In genomic region chr1:162183438-162183837, GRCm38 (mm10) we compare ENCODE assay signal across 9 mouse cellular contexts.
DNase-seq lines count a peak whose midpoint lies in the region; ATAC-seq and TF ChIP-seq lines count a peak whose summit lies in the region.
"Had no signal": no experiment of that assay in that cellular context is flagged by ENCODE, and none has a peak within 500 bp of the region (broad histone marks: within the 10 kb centered on the region; RNA-seq: fewer than 3 reads in every experiment).

No protein-coding gene starts in this region.

- no peak overlapping the region for H3K4me2 ChIP-seq in heart, embryonic 15.5 days
- H3K4me2 ChIP-seq in midbrain, embryonic 12.5 days (replicated peaks) = no peak overlapping the region
- no peak overlapping the region for H3K4me2 ChIP-seq in midbrain, postnatal 0 days (ENCODE audit: low read depth, low read length, poor library complexity, severe bottlenecking)
- no peak overlapping the region for H3K4me2 ChIP-seq in embryonic facial prominence, embryonic 15.5 days (replicated peaks)
- H3K4me2 ChIP-seq in limb, embryonic 15.5 days = no peak overlapping the region

- intact Hi-C loops in heart, postnatal 36 days (cut with DNase I) = loop anchor here (5.0 kb wide), 1 partner anchor 34 kb away; no protein-coding TSS in a partner anchor

- no peak for TF ChIP-seq CTCF in midbrain, postnatal 0 days (IDR thresholded peaks at IDR 0.05)

- no peak for ATAC-seq in heart, embryonic 15.5 days (replicated peaks; ENCODE audit: insufficient number of reproducible peaks, insufficient read depth, low FRiP score, low read depth)
- ATAC-seq in midbrain, embryonic 12.5 days (ENCODE audit: low FRiP score, low read depth) = no peak
- ATAC-seq in midbrain, postnatal 0 days (ENCODE audit: low FRiP score) = no peak
- ATAC-seq in embryonic facial prominence, embryonic 15.5 days (ENCODE audit: insufficient number of reproducible peaks, low FRiP score, low TSS enrichment, low read depth) = no peak
- no peak for ATAC-seq in limb, embryonic 15.5 days (ENCODE audit: insufficient number of reproducible peaks, low FRiP score, low TSS enrichment, low read depth)

- no peaks in the 10 kb centered on the region for H3K27me3 ChIP-seq in heart, embryonic 15.5 days
- no peaks in the 10 kb centered on the region for H3K27me3 ChIP-seq in midbrain, embryonic 12.5 days
- H3K27me3 ChIP-seq in midbrain, postnatal 0 days (ENCODE audit: insufficient read depth, low read length) = no peaks in the 10 kb centered on the region
- no peaks in the 10 kb centered on the region for H3K27me3 ChIP-seq in embryonic facial prominence, embryonic 15.5 days
- no peaks in the 10 kb centered on the region for H3K27me3 ChIP-seq in limb, embryonic 15.5 days

- peaks cover 34% of the 10 kb centered on the region for H3K4me1 ChIP-seq in heart, embryonic 15.5 days (replicated peaks)
- peaks cover 19% of the 10 kb centered on the region for H3K4me1 ChIP-seq in midbrain, embryonic 12.5 days
- H3K4me1 ChIP-seq in midbrain, postnatal 0 days (ENCODE audit: insufficient read depth, low read length) = no peaks in the 10 kb centered on the region
- H3K4me1 ChIP-seq in embryonic facial prominence, embryonic 15.5 days = peaks cover 62% of the 10 kb centered on the region
- peaks cover 66% of the 10 kb centered on the region for H3K4me1 ChIP-seq in limb, embryonic 15.5 days

- 68% methylated on average over 3 of the region's 3 CpGs for WGBS in heart, embryonic 15.5 days
- 75% methylated on average over 3 of the region's 3 CpGs for WGBS in midbrain, embryonic 12.5 days
- 65% methylated on average over 3 of the region's 3 CpGs for WGBS in midbrain, postnatal 0 days
- 28% methylated on average over 3 of the region's 3 CpGs for WGBS in embryonic facial prominence, embryonic 15.5 days
- 28% methylated on average over 3 of the region's 3 CpGs for WGBS in limb, embryonic 15.5 days

- no peak overlapping the region for H3K9ac ChIP-seq in heart, embryonic 15.5 days
- no peak overlapping the region for H3K9ac ChIP-seq in midbrain, embryonic 12.5 days (replicated peaks)
- no peak overlapping the region for H3K9ac ChIP-seq in midbrain, postnatal 0 days (replicated peaks; ENCODE audit: low read length, poor library complexity, severe bottlenecking)
- no peak overlapping the region for H3K9ac ChIP-seq in embryonic facial prominence, embryonic 15.5 days
- H3K9ac ChIP-seq in limb, embryonic 15.5 days = no peak overlapping the region

- no peaks in the 10 kb centered on the region for H3K9me3 ChIP-seq in heart, embryonic 15.5 days (replicated peaks)
- H3K9me3 ChIP-seq in midbrain, embryonic 12.5 days = no peaks in the 10 kb centered on the region
- no peaks in the 10 kb centered on the region for H3K9me3 ChIP-seq in midbrain, postnatal 0 days (ENCODE audit: low read length)
- H3K9me3 ChIP-seq in embryonic facial prominence, embryonic 15.5 days (replicated peaks) = no peaks in the 10 kb centered on the region
- no peaks in the 10 kb centered on the region for H3K9me3 ChIP-seq in limb, embryonic 15.5 days

- H3K4me3 ChIP-seq in heart, embryonic 15.5 days = no peak overlapping the region
- H3K4me3 ChIP-seq in midbrain, embryonic 12.5 days = no peak overlapping the region
- no peak overlapping the region for H3K4me3 ChIP-seq in midbrain, postnatal 0 days (ENCODE audit: low read depth, low read length)
- H3K4me3 ChIP-seq in embryonic facial prominence, embryonic 15.5 days (replicated peaks) = no peak overlapping the region
- no peak overlapping the region for H3K4me3 ChIP-seq in limb, embryonic 15.5 days

- no peak for DNase-seq in heart, postnatal 36 days
- no peak for DNase-seq in midbrain, postnatal 0 days (ENCODE audit: low spot score)
- DNase-seq in thymus, postnatal 36 days = no peak
- no peak for DNase-seq in ovary, postnatal 14 days (ENCODE audit: low spot score)
- DNase-seq: right cerebral cortex, postnatal 25 days had no signal

- peak overlapping the region; percentile 86 for H3K27ac ChIP-seq in heart, embryonic 15.5 days
- peak overlapping the region; percentile 35; the same call in 1 of the 2 replicates for H3K27ac ChIP-seq in midbrain, embryonic 12.5 days (replicated peaks)
- H3K27ac ChIP-seq in midbrain, postnatal 0 days (ENCODE audit: low read depth, low read length) = no peak overlapping the region
- H3K27ac ChIP-seq in embryonic facial prominence, embryonic 15.5 days (replicated peaks) = peak overlapping the region; percentile 88
- H3K27ac ChIP-seq in limb, embryonic 15.5 days = peak overlapping the region; percentile 93

- H3K36me3 ChIP-seq in heart, embryonic 15.5 days = no peaks in the 10 kb centered on the region
- H3K36me3 ChIP-seq in midbrain, embryonic 12.5 days = no peaks in the 10 kb centered on the region
- H3K36me3 ChIP-seq in midbrain, postnatal 0 days (ENCODE audit: insufficient read depth, low read length) = no peaks in the 10 kb centered on the region
- H3K36me3 ChIP-seq in embryonic facial prominence, embryonic 15.5 days = no peaks in the 10 kb centered on the region
- no peaks in the 10 kb centered on the region for H3K36me3 ChIP-seq in limb, embryonic 15.5 days
